Comparison of ENCODE assay signal across 8 mouse cellular contexts in genomic region chr11:69110319-69111046, GRCm38 (mm10). TPM values are rescaled to one million over a fixed set of nuclear protein-coding genes. Genes with fewer than 3 reads are reported as not detected.
DNase-seq lines count a peak whose midpoint lies in the region; ATAC-seq and TF ChIP-seq lines count a peak whose summit lies in the region.

No protein-coding gene starts in this region.

- 0 out of 2 replicates have a peak, but pooled peaks have one; percentile 31 for TF ChIP-seq POLR2A in bone marrow, adult 2 months (IDR thresholded peaks at IDR 0.05; ENCODE audit: borderline replicate concordance, control insufficient read depth, low read depth, low read length)

- no peaks in the 10 kb centered on the region for H3K9me3 ChIP-seq in heart, embryonic 12.5 days (replicated peaks)
- H3K9me3 ChIP-seq in kidney, embryonic 16.5 days (ENCODE audit: low read length): no peaks in the 10 kb centered on the region
- H3K9me3 ChIP-seq in liver, embryonic 14.5 days (ENCODE audit: control insufficient read depth, low read length): no peaks in the 10 kb centered on the region
- no peaks in the 10 kb centered on the region for H3K9me3 ChIP-seq in stomach, embryonic 15.5 days

- TF ChIP-seq CTCF in bone marrow, adult 2 months (IDR thresholded peaks at IDR 0.05; ENCODE audit: control insufficient read depth, insufficient read depth, low read length): no peak
- TF ChIP-seq CTCF in liver, embryonic 14.5 days (IDR thresholded peaks at IDR 0.05; ENCODE audit: low read depth): no peak

- ATAC-seq in erythroblast, adult 5-6 weeks (replicated peaks; ENCODE audit: low FRiP score, poor library complexity, severe bottlenecking): peak; percentile 70
- ATAC-seq in heart, embryonic 12.5 days (ENCODE audit: insufficient number of reproducible peaks, low FRiP score): peak; percentile 80; the same call in 1 of the 2 replicates
- peak; percentile 66; the same call in 1 of the 2 replicates for ATAC-seq in kidney, embryonic 16.5 days (ENCODE audit: low FRiP score, low TSS enrichment)
- ATAC-seq in liver, embryonic 14.5 days (ENCODE audit: insufficient read depth): peak; percentile 81
- peak; percentile 44; the same call in 1 of the 2 replicates for ATAC-seq in stomach, embryonic 15.5 days (ENCODE audit: insufficient read depth, low FRiP score, low read depth)

- peak overlapping the region; percentile 2 for H3K4me3 ChIP-seq in bone marrow, adult 2 months (replicated peaks; ENCODE audit: control insufficient read depth, low read depth, low read length)
- peak overlapping the region; percentile 56 for H3K4me3 ChIP-seq in heart, embryonic 12.5 days
- H3K4me3 ChIP-seq in kidney, embryonic 16.5 days (ENCODE audit: low read length): peak overlapping the region; percentile 51
- H3K4me3 ChIP-seq in liver, embryonic 14.5 days (ENCODE audit: insufficient read depth in 1 of 2, low read depth in 2 of 2, low read length in 2 of 2): peak overlapping the region; percentile 58 to 68
- H3K4me3 ChIP-seq in stomach, embryonic 15.5 days (replicated peaks): peak overlapping the region; percentile 50

- WGBS in bone marrow, adult 2 months: 2% methylated on average over 30 of the region's 30 CpGs
- WGBS in heart, embryonic 12.5 days: 1% methylated on average over 30 of the region's 30 CpGs
- under 1% methylated on average over 30 of the region's 30 CpGs for WGBS in kidney, embryonic 16.5 days
- WGBS in liver, embryonic 14.5 days (ENCODE audit: insufficient replicate concordance): under 1% methylated on average over 30 of the region's 30 CpGs
- WGBS in stomach, embryonic 15.5 days: 2% methylated on average over 30 of the region's 30 CpGs

- peak; percentile 95 for DNase-seq in B cell, adult 2 months
- peak; percentile 79 to 83 (median 82) for DNase-seq in liver, embryonic 14.5 days (ENCODE audit: low read depth in 3 of 3, low spot score in 3 of 3)
- peak; percentile 99 for DNase-seq in neural tube, embryonic 10.5 days (ENCODE audit: extremely low spot score, low spot score)

- peak overlapping the region; percentile 66 for H3K9ac ChIP-seq in heart, embryonic 12.5 days
- H3K9ac ChIP-seq in kidney, embryonic 16.5 days (replicated peaks; ENCODE audit: low read length): peak overlapping the region; percentile 59
- H3K9ac ChIP-seq in liver, embryonic 14.5 days (replicated peaks): peak overlapping the region; percentile 50
- H3K9ac ChIP-seq in stomach, embryonic 15.5 days: peak overlapping the region; percentile 26; the same call in 1 of the 2 replicates

- H3K4me2 ChIP-seq in heart, embryonic 12.5 days: peak overlapping the region; percentile 60
- peak overlapping the region; percentile 60 for H3K4me2 ChIP-seq in kidney, embryonic 16.5 days (replicated peaks; ENCODE audit: low read depth, low read length)
- H3K4me2 ChIP-seq in liver, embryonic 14.5 days (ENCODE audit: low read depth): peak overlapping the region; percentile 75
- peak overlapping the region; percentile 61 for H3K4me2 ChIP-seq in stomach, embryonic 15.5 days

- peaks cover 42% of the 10 kb centered on the region for H3K36me3 ChIP-seq in heart, embryonic 12.5 days
- peaks cover 29% of the 10 kb centered on the region for H3K36me3 ChIP-seq in kidney, embryonic 16.5 days (ENCODE audit: insufficient read depth, low read length)
- H3K36me3 ChIP-seq in liver, embryonic 14.5 days (replicated peaks; ENCODE audit: control insufficient read depth, insufficient read depth, low read depth): peaks cover under 1% of the 10 kb centered on the region; the same call in 1 of the 2 replicates
- peaks cover 36% of the 10 kb centered on the region for H3K36me3 ChIP-seq in stomach, embryonic 15.5 days

- no peaks in the 10 kb centered on the region for H3K27me3 ChIP-seq in heart, embryonic 12.5 days (replicated peaks)
- H3K27me3 ChIP-seq in kidney, embryonic 16.5 days (ENCODE audit: insufficient read depth, low read length): no peaks in the 10 kb centered on the region
- no peaks in the 10 kb centered on the region; the same call in 1 of the 2 replicates for H3K27me3 ChIP-seq in liver, embryonic 14.5 days (ENCODE audit: control insufficient read depth, insufficient read depth, low read length)
- H3K27me3 ChIP-seq in stomach, embryonic 15.5 days (replicated peaks): no peaks in the 10 kb centered on the region

- no peaks in the 10 kb centered on the region for H3K4me1 ChIP-seq in bone marrow, adult 2 months (ENCODE audit: control insufficient read depth, insufficient read depth, low read length)
- H3K4me1 ChIP-seq in heart, embryonic 12.5 days (replicated peaks): peaks cover 19% of the 10 kb centered on the region
- H3K4me1 ChIP-seq in kidney, embryonic 16.5 days (ENCODE audit: insufficient read depth, low read length): peaks cover 3% of the 10 kb centered on the region; the same call in 1 of the 2 replicates
- H3K4me1 ChIP-seq in liver, embryonic 14.5 days (replicated peaks; ENCODE audit: control insufficient read depth in 2 of 2, insufficient read depth in 2 of 2, low read length in 1 of 2): peaks cover 4 to 17% of the 10 kb centered on the region in 2 experiments
- H3K4me1 ChIP-seq in stomach, embryonic 15.5 days: peaks cover 9% of the 10 kb centered on the region; the same call in 1 of the 2 replicates

- H3K27ac ChIP-seq in bone marrow, adult 2 months (ENCODE audit: control insufficient read depth, insufficient read depth, low read depth, low read length, poor library complexity): no peak overlapping the region
- H3K27ac ChIP-seq in heart, embryonic 12.5 days (ENCODE audit: poor library complexity, severe bottlenecking): peak overlapping the region; percentile 70
- H3K27ac ChIP-seq in kidney, embryonic 16.5 days (ENCODE audit: low read length): peak overlapping the region; percentile 46
- H3K27ac ChIP-seq in liver, embryonic 14.5 days: peak overlapping the region; percentile 28; the same call in 1 of the 2 replicates
- peak overlapping the region; percentile 63 for H3K27ac ChIP-seq in stomach, embryonic 15.5 days

- TF ChIP-seq EP300 in liver, embryonic 14.5 days (IDR thresholded peaks at IDR 0.05; ENCODE audit: low read depth): 0 out of 2 replicates have a peak, but pooled peaks have one; percentile 15

RNA-seq across cellular contexts. Expression of gene Hes7, which starts 9.7 kb away (rescaled TPM):
- polyA plus RNA-seq in bone marrow, adult 2 months (2011; ENCODE audit: insufficient read depth, insufficient read length, low replicate concordance, missing spikeins): 1.1 TPM in 1 of 2 replicates, not detected in the other
- total RNA-seq in erythroblast, adult 5-6 weeks (2015; ENCODE audit: low replicate concordance): not detected in 2 replicates
- total RNA-seq in erythroblast, adult 5-6 weeks (2017; ENCODE audit: low replicate concordance): not detected in 2 replicates
- polyA plus RNA-seq in heart, embryonic 12.5 days (2016; fragmentation: Nextera tagmentation; extraction: Ambion mirVana): 0.70 and 0.81 TPM in 2 replicates
- 0.39 and 0.51 TPM in 2 replicates for polyA plus RNA-seq in kidney, embryonic 16.5 days (2015; fragmentation: Nextera tagmentation; extraction: Ambion mirVana)
- polyA plus RNA-seq in liver, embryonic 14.5 days (2012; rRNA removed): 0.08 and 0.12 TPM in 2 replicates
- 0.05 TPM in 1 of 2 replicates, not detected in the other for polyA plus RNA-seq in liver, embryonic 14.5 days (2014; fragmentation: Nextera tagmentation; extraction: Ambion mirVana)
- 0.76 and 1.0 TPM in 2 replicates for polyA plus RNA-seq in stomach, embryonic 15.5 days (2015; fragmentation: Nextera tagmentation; extraction: Ambion mirVana)

RNA-seq across cellular contexts. Expression of gene 9130213A22Rik, which starts 11.9 kb away (rescaled TPM):
- not detected in 2 replicates for polyA plus RNA-seq in bone marrow, adult 2 months (2011; ENCODE audit: insufficient read depth, insufficient read length, low replicate concordance, missing spikeins)
- total RNA-seq in erythroblast, adult 5-6 weeks (2015; ENCODE audit: low replicate concordance): not detected in 2 replicates
- not detected in 2 replicates for total RNA-seq in erythroblast, adult 5-6 weeks (2017; ENCODE audit: low replicate concordance)
- 0.42 and 0.65 TPM in 2 replicates for polyA plus RNA-seq in heart, embryonic 12.5 days (2016; fragmentation: Nextera tagmentation; extraction: Ambion mirVana)
- 0.33 and 0.42 TPM in 2 replicates for polyA plus RNA-seq in kidney, embryonic 16.5 days (2015; fragmentation: Nextera tagmentation; extraction: Ambion mirVana)
- 0.05 and 0.08 TPM in 2 replicates for polyA plus RNA-seq in liver, embryonic 14.5 days (2012; rRNA removed)
- not detected in 2 replicates for polyA plus RNA-seq in liver, embryonic 14.5 days (2014; fragmentation: Nextera tagmentation; extraction: Ambion mirVana)
- polyA plus RNA-seq in stomach, embryonic 15.5 days (2015; fragmentation: Nextera tagmentation; extraction: Ambion mirVana): 0.37 TPM in 2 replicates

RNA-seq across cellular contexts. Expression of gene Aloxe3, which starts 15.2 kb away (rescaled TPM):
- 0.82 TPM in 1 of 2 replicates, not detected in the other for polyA plus RNA-seq in bone marrow, adult 2 months (2011; ENCODE audit: insufficient read depth, insufficient read length, low replicate concordance, missing spikeins)
- total RNA-seq in erythroblast, adult 5-6 weeks (2015; ENCODE audit: low replicate concordance): not detected in 2 replicates
- 0.51 TPM in 1 of 2 replicates, not detected in the other for total RNA-seq in erythroblast, adult 5-6 weeks (2017; ENCODE audit: low replicate concordance)
- polyA plus RNA-seq in heart, embryonic 12.5 days (2016; fragmentation: Nextera tagmentation; extraction: Ambion mirVana): 0.17 and 0.54 TPM in 2 replicates
- 0.32 and 0.76 TPM in 2 replicates for polyA plus RNA-seq in kidney, embryonic 16.5 days (2015; fragmentation: Nextera tagmentation; extraction: Ambion mirVana)
- 0.05 and 0.38 TPM in 2 replicates for polyA plus RNA-seq in liver, embryonic 14.5 days (2012; rRNA removed)
- 0.15 TPM in 1 of 2 replicates, not detected in the other for polyA plus RNA-seq in liver, embryonic 14.5 days (2014; fragmentation: Nextera tagmentation; extraction: Ambion mirVana)
- polyA plus RNA-seq in stomach, embryonic 15.5 days (2015; fragmentation: Nextera tagmentation; extraction: Ambion mirVana): 0.27 and 1.2 TPM in 2 replicates

RNA-seq across cellular contexts. Expression of gene Per1, which starts 15.5 kb away (rescaled TPM):
- polyA plus RNA-seq in bone marrow, adult 2 months (2011; ENCODE audit: insufficient read depth, insufficient read length, low replicate concordance, missing spikeins): 28.8 and 46.2 TPM in 2 replicates
- total RNA-seq in erythroblast, adult 5-6 weeks (2015; ENCODE audit: low replicate concordance): 2.3 and 3.1 TPM in 2 replicates
- total RNA-seq in erythroblast, adult 5-6 weeks (2017; ENCODE audit: low replicate concordance): 1.7 and 1.9 TPM in 2 replicates
- 9.4 and 9.8 TPM in 2 replicates for polyA plus RNA-seq in heart, embryonic 12.5 days (2016; fragmentation: Nextera tagmentation; extraction: Ambion mirVana)
- polyA plus RNA-seq in kidney, embryonic 16.5 days (2015; fragmentation: Nextera tagmentation; extraction: Ambion mirVana): 11.4 and 15.6 TPM in 2 replicates
- polyA plus RNA-seq in liver, embryonic 14.5 days (2012; rRNA removed): 1.8 and 1.9 TPM in 2 replicates
- polyA plus RNA-seq in liver, embryonic 14.5 days (2014; fragmentation: Nextera tagmentation; extraction: Ambion mirVana): 3.0 and 4.2 TPM in 2 replicates
- 15.4 and 20.3 TPM in 2 replicates for polyA plus RNA-seq in stomach, embryonic 15.5 days (2015; fragmentation: Nextera tagmentation; extraction: Ambion mirVana)

RNA-seq across cellular contexts. Expression of gene Vamp2, which starts 22.2 kb away (rescaled TPM):
- 50.5 and 55.9 TPM in 2 replicates for polyA plus RNA-seq in bone marrow, adult 2 months (2011; ENCODE audit: insufficient read depth, insufficient read length, low replicate concordance, missing spikeins)
- total RNA-seq in erythroblast, adult 5-6 weeks (2015; ENCODE audit: low replicate concordance): 50.3 and 58.7 TPM in 2 replicates
- 12.4 and 17.8 TPM in 2 replicates for total RNA-seq in erythroblast, adult 5-6 weeks (2017; ENCODE audit: low replicate concordance)
- polyA plus RNA-seq in heart, embryonic 12.5 days (2016; fragmentation: Nextera tagmentation; extraction: Ambion mirVana): 97.2 and 100 TPM in 2 replicates
- 81.5 and 114 TPM in 2 replicates for polyA plus RNA-seq in kidney, embryonic 16.5 days (2015; fragmentation: Nextera tagmentation; extraction: Ambion mirVana)
- polyA plus RNA-seq in liver, embryonic 14.5 days (2012; rRNA removed): 23.0 and 23.1 TPM in 2 replicates
- 11.4 and 12.6 TPM in 2 replicates for polyA plus RNA-seq in liver, embryonic 14.5 days (2014; fragmentation: Nextera tagmentation; extraction: Ambion mirVana)
- polyA plus RNA-seq in stomach, embryonic 15.5 days (2015; fragmentation: Nextera tagmentation; extraction: Ambion mirVana): 68.5 and 84.6 TPM in 2 replicates

Comparison
In these comparisons a context has a peak if more than half of its experiments do, and no peak if none do; other contexts are left out.
1. H3K4me3 ChIP-seq: peak in every context shown above with its lines; median percentile 63 in liver, embryonic 14.5 days; 56 in heart, embryonic 12.5 days; 51 in kidney, embryonic 16.5 days; 50 in stomach, embryonic 15.5 days; 2 in bone marrow, adult 2 months.